Mouse (Mus musculus): Measurements from ENCODE around the gene Ppp1r3c. TPM values are rescaled to one million over a fixed set of nuclear protein-coding genes. Genes with fewer than 3 reads are reported as not detected.

The Ppp1r3c gene
- total RNA-seq, 2 experiments from 2014 or later = not detected

- no peak for ATAC-seq (ENCODE audit: poor library complexity, severe bottlenecking)
Measured at GRCm38 (mm10) chr19:36721139-36721538, 15.3 kb downstream of the Ppp1r3c start.

GRCm38 (mm10) chr19:36716221-36716620 lies 20.2 kb downstream of the Ppp1r3c start:
- ATAC-seq (ENCODE audit: poor library complexity, severe bottlenecking) = no peak

- no peak for ATAC-seq (ENCODE audit: poor library complexity, severe bottlenecking)
Measured at GRCm38 (mm10) chr19:36715591-36715990, 20.9 kb downstream of the Ppp1r3c start.

GRCm38 (mm10) chr19:36714492-36714891 lies 22.0 kb downstream of the Ppp1r3c start:
- ATAC-seq (ENCODE audit: poor library complexity, severe bottlenecking) = no peak

- no peak for ATAC-seq (ENCODE audit: poor library complexity, severe bottlenecking)
Measured at GRCm38 (mm10) chr19:36713092-36713491, 23.4 kb downstream of the Ppp1r3c start.

- no peak for ATAC-seq (ENCODE audit: poor library complexity, severe bottlenecking)
Measured at GRCm38 (mm10) chr19:36706195-36706594, 30.3 kb downstream of the Ppp1r3c start.

GRCm38 (mm10) chr19:36705286-36706146 lies 30.9 kb downstream of the Ppp1r3c start:
- ATAC-seq (ENCODE audit: poor library complexity, severe bottlenecking) = no peak

GRCm38 (mm10) chr19:36704763-36705162 lies 31.7 kb downstream of the Ppp1r3c start:
- ATAC-seq (ENCODE audit: poor library complexity, severe bottlenecking) = no peak

- ATAC-seq (ENCODE audit: poor library complexity, severe bottlenecking) = no peak
Measured at GRCm38 (mm10) chr19:36701809-36702622, 34.4 kb downstream of the Ppp1r3c start.

- no peak for ATAC-seq (ENCODE audit: poor library complexity, severe bottlenecking)
Measured at GRCm38 (mm10) chr19:36701366-36701765, 35.1 kb downstream of the Ppp1r3c start.

GRCm38 (mm10) chr19:36700937-36701336 lies 35.5 kb downstream of the Ppp1r3c start:
- ATAC-seq (ENCODE audit: poor library complexity, severe bottlenecking) = no peak

- no peak for ATAC-seq (ENCODE audit: poor library complexity, severe bottlenecking)
Measured at GRCm38 (mm10) chr19:36699151-36699550, 37.3 kb downstream of the Ppp1r3c start.

GRCm38 (mm10) chr19:36698200-36698599 lies 38.3 kb downstream of the Ppp1r3c start:
- ATAC-seq (ENCODE audit: poor library complexity, severe bottlenecking) = no peak

GRCm38 (mm10) chr19:36696601-36697122 lies 39.8 kb downstream of the Ppp1r3c start:
- no peak for ATAC-seq (ENCODE audit: poor library complexity, severe bottlenecking)

GRCm38 (mm10) chr19:36693530-36693929 lies 42.9 kb downstream of the Ppp1r3c start:
- no peak for ATAC-seq (ENCODE audit: poor library complexity, severe bottlenecking)

- no peak for ATAC-seq (ENCODE audit: poor library complexity, severe bottlenecking)
Measured at GRCm38 (mm10) chr19:36691941-36692340, 44.5 kb downstream of the Ppp1r3c start.

GRCm38 (mm10) chr19:36691245-36691644 lies 45.2 kb downstream of the Ppp1r3c start:
- no peak for ATAC-seq (ENCODE audit: poor library complexity, severe bottlenecking)

GRCm38 (mm10) chr19:36689205-36689604 lies 47.2 kb downstream of the Ppp1r3c start:
- no peak for ATAC-seq (ENCODE audit: poor library complexity, severe bottlenecking)

GRCm38 (mm10) chr19:36687843-36688637 lies 48.4 kb downstream of the Ppp1r3c start:
- ATAC-seq (ENCODE audit: poor library complexity, severe bottlenecking) = no peak

- no peak for ATAC-seq (ENCODE audit: poor library complexity, severe bottlenecking)
Measured at GRCm38 (mm10) chr19:36687044-36687443, 49.4 kb downstream of the Ppp1r3c start.

- ATAC-seq (ENCODE audit: poor library complexity, severe bottlenecking) = no peak
Measured at GRCm38 (mm10) chr19:36686016-36686415, 50.4 kb downstream of the Ppp1r3c start.
